Mouse (Mus musculus) kidney, embryonic 16.5 days (tissue): ENCODE results near the gene Tmem163. TPM values are rescaled to one million over a fixed set of nuclear protein-coding genes. Genes with fewer than 3 reads are reported as not detected.

Experiments used
- ATAC-seq: fragments of 200-750 bp; cut with Nextera tagmentation; 2 replicates; pipeline ENCODE4 v1.8.0; 2017; ENCODE audit warnings: moderate TSS enrichment; ENCODE audit not compliant: low FRiP score, low TSS enrichment
- H3K27ac ChIP-seq: fragments of 300-500 bp; sonication (generic); 2 replicates; pipeline ENCODE4 v1.5.1; 2014; ENCODE audit warnings: low read length
- H3K27me3 ChIP-seq: fragments of 300-500 bp; sonication (generic); 2 replicates; pipeline ENCODE4 v1.6.1; 2014; ENCODE audit warnings: low read length, control low read depth, mixed read lengths; ENCODE audit not compliant: insufficient read depth
- H3K36me3 ChIP-seq: fragments of 300-500 bp; sonication (generic); 2 replicates; pipeline ENCODE4 v1.6.1; 2014; ENCODE audit warnings: low read length, control low read depth, mixed read lengths; ENCODE audit not compliant: insufficient read depth
- H3K4me1 ChIP-seq: fragments of 300-500 bp; sonication (generic); 2 replicates; pipeline ENCODE4 v1.6.1; 2014; ENCODE audit warnings: low read length, control low read depth, mixed read lengths; ENCODE audit not compliant: insufficient read depth
- H3K4me2 ChIP-seq: fragments of 300-500 bp; sonication (generic); replicated peaks from 2 replicates; pipeline ENCODE4 v1.6.1; 2014; ENCODE audit warnings: low read depth, low read length
- H3K4me3 ChIP-seq: fragments of 300-500 bp; sonication (generic); 2 replicates; pipeline ENCODE4 v1.5.1; 2014; ENCODE audit warnings: mild to moderate bottlenecking, low read length
- H3K9ac ChIP-seq: fragments of 300-500 bp; sonication (generic); replicated peaks from 2 replicates; pipeline ENCODE4 v1.6.1; 2014; ENCODE audit warnings: low read length
- H3K9me3 ChIP-seq: fragments of 300-500 bp; sonication (generic); 2 replicates; pipeline ENCODE4 v1.6.1; 2016; ENCODE audit warnings: low read length, control low read depth
- WGBS: fragments of 180-500 bp; shearing (Covaris S2); extraction: QIAGEN DNeasy Blood & Tissue Kit; methylation state at CpG from one replicate; pipeline ENCODE4 v1.1.7; 2014; 5-methylcytosine and 5-hydroxymethylcytosine counted together
- polyA plus RNA-seq: library from polyadenylated mRNA; unstranded; fragments of >200 nt; fragmentation: Nextera tagmentation; extraction: Ambion mirVana; gene quantifications from 2 replicates; pipeline ENCODE4 v1.2.1, GENCODE M21; 2015

Tmem163 gene
- polyA plus RNA-seq, 1 experiment from 2014 or later, result 0.99 TPM

DNA sequence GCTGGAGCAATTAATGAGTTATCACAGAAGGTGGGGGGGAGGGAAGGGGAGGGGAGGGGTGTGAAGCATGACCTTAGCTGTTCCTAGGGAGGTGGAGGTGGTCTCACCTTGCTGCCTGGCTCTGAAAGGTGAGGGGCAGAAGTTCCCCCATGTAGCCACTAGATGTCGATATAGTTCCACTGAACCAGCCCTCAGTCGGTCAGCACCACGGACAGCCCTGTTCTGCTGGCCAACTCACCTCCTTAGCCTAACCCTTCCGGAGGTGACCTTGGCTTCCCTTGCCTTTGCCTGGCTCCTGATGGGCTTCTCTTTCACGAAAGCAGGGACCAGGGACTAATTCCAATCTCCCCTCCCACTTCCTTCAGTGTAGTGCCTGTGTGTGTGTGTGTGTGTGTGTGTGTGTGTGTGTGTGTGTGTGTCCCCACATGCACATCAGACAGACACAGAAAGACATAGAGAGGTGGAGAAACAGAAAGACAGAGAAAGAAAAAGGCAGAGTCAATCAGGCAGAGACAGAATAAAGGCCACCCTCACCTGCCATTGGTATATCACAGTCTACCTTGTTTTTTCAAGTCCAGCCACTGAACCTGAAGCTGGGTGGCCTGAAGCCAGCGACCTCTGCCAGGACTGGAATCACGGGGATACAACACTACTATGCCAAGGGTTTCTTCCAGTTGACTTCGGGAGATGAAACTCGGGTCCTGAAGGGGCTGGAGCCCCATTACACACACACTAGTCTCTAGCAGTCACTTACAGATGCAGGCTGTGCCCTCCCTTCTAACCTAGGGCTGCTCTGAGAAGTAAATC, 182.4 kb downstream of the Tmem163 start:
- H3K4me3 ChIP-seq, result no peak overlapping the region
- H3K27ac ChIP-seq, result no peak overlapping the region
- no peaks in the 10 kb centered on the region for H3K36me3 ChIP-seq
- H3K4me2 ChIP-seq, result no peak overlapping the region
- 35% methylated on average over 9 of the region's 9 CpGs for WGBS
- no peaks in the 10 kb centered on the region for H3K4me1 ChIP-seq
- no peaks in the 10 kb centered on the region for H3K9me3 ChIP-seq
- ATAC-seq, result peak; percentile 83
- H3K27me3 ChIP-seq, result no peaks in the 10 kb centered on the region; the same call in 1 of the 2 replicates
- H3K9ac ChIP-seq, result no peak overlapping the region

DNA sequence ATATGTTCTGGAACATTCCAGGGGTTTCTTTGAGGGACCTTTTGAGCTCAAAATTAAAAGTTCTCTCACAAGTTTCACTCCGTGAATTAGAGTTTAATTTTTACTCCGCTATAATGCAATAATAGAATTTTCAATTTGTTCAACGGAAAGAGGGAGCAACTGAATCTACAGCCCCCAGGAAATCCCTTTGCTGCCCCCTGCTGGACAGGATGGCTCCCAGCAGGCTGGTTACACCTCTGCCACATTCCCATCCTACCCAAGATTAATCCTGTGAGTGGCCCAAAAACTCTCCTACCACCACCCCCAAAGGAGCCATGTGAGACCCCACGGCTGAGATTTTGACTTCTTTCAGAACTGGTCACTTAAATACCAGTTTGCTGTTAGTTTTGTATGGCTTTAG, 192.2 kb downstream of the Tmem163 start:
- ATAC-seq, result no peak
- Histone ChIP-seq H3K4me3 (no peak overlapping the region), H3K9me3 (no peaks in the 10 kb centered on the region), H3K36me3 (0 out of 2 replicates have a peak, but pooled peaks cover 2% of the 10 kb centered on the region), H3K9ac (no peak overlapping the region), H3K27ac (no peak overlapping the region), H3K4me2 (no peak overlapping the region), H3K27me3 (no peaks in the 10 kb centered on the region), H3K4me1 (no peaks in the 10 kb centered on the region)
- 92% methylated on average over 4 of the region's 4 CpGs for WGBS

GRCm38 (mm10) chr1:127484826-127485225, 194.5 kb downstream of the Tmem163 start:
- 0 out of 2 replicates have a peak, but pooled peaks cover 2% of the 10 kb centered on the region for H3K36me3 ChIP-seq
- no peak overlapping the region for H3K9ac ChIP-seq
- H3K4me3 ChIP-seq, result no peak overlapping the region
- no peaks in the 10 kb centered on the region for H3K4me1 ChIP-seq
- H3K4me2 ChIP-seq, result no peak overlapping the region
- ATAC-seq, result no peak
- 48% methylated on average over 7 of the region's 7 CpGs for WGBS
- no peak overlapping the region for H3K27ac ChIP-seq
- H3K9me3 ChIP-seq, result no peaks in the 10 kb centered on the region
- no peaks in the 10 kb centered on the region for H3K27me3 ChIP-seq

- no peak for ATAC-seq
- H3K4me1 ChIP-seq, result no peaks in the 10 kb centered on the region
- no peak overlapping the region for H3K9ac ChIP-seq
- no peak overlapping the region for H3K27ac ChIP-seq
- no peaks in the 10 kb centered on the region for H3K27me3 ChIP-seq
- H3K9me3 ChIP-seq, result no peaks in the 10 kb centered on the region
- H3K4me2 ChIP-seq, result no peak overlapping the region
- no peak overlapping the region for H3K4me3 ChIP-seq
- 92% methylated on average over 8 of the region's 8 CpGs for WGBS
- 0 out of 2 replicates have a peak, but pooled peaks cover 4% of the 10 kb centered on the region for H3K36me3 ChIP-seq
Measured at GRCm38 (mm10) chr1:127484188-127484587, 195.2 kb downstream of the Tmem163 start.

DNA sequence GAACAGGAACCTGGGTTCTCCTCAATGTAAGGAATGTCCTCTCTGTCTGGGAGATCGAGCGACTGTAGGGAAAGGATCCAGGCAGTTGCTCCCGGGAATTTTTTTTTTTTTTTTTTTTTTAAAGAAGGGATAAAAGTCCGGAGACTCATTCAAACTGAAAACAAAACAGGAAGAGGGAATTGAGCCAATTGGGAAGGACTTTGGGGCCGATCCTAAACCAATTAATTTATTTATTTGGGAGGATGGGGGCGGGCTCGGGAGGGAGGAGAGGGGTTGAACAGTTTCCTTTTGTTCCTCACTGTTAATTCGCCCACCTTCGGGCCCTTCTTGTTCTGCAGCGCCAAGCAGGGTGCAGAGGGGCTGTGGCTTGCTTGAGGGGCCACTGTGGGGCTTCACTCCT, 196.4 kb downstream of the Tmem163 start:
- 63% methylated on average over 10 of the region's 10 CpGs for WGBS
- no peaks in the 10 kb centered on the region for H3K4me1 ChIP-seq
- H3K4me2 ChIP-seq, result peak overlapping the region; percentile 30
- ATAC-seq, result no peak
- H3K4me3 ChIP-seq, result no peak overlapping the region
- no peaks in the 10 kb centered on the region for H3K27me3 ChIP-seq
- H3K27ac ChIP-seq, result no peak overlapping the region
- 0 out of 2 replicates have a peak, but pooled peaks cover 4% of the 10 kb centered on the region for H3K36me3 ChIP-seq
- no peaks in the 10 kb centered on the region for H3K9me3 ChIP-seq
- no peak overlapping the region for H3K9ac ChIP-seq

DNA sequence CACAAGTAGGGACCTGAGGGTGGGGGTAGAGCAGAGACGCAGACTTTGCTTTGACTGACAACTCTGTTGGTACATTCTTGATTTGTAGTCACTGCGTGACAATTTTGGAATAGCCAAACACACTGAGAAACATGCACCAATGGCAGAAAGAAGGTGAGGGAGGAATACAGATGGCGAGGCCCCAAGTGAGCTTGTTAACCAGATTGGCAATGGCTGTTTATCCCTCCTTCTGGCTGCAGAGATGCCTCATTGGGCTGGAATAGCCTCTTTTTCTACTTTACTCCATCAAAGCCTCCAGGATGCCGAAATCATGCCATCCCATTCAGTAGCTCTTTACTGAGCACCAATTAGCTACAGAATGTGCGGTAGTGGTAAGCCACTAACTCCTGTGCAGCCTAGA, 203.6 kb downstream of the Tmem163 start:
- Histone ChIP-seq H3K4me2 (no peak overlapping the region), H3K36me3 (peaks cover 7% of the 10 kb centered on the region; the same call in 1 of the 2 replicates), H3K9me3 (no peaks in the 10 kb centered on the region), H3K27me3 (no peaks in the 10 kb centered on the region), H3K4me3 (no peak overlapping the region), H3K27ac (no peak overlapping the region), H3K4me1 (no peaks in the 10 kb centered on the region), H3K9ac (no peak overlapping the region)
- WGBS, result 93% methylated on average over 5 of the region's 5 CpGs
- no peak for ATAC-seq

- H3K9ac ChIP-seq, result no peak overlapping the region
- WGBS, result 69% methylated on average over 4 of the region's 4 CpGs
- ATAC-seq, result no peak
Measured at GRCm38 (mm10) chr1:127470175-127470574, 209.2 kb downstream of the Tmem163 start.

DNA sequence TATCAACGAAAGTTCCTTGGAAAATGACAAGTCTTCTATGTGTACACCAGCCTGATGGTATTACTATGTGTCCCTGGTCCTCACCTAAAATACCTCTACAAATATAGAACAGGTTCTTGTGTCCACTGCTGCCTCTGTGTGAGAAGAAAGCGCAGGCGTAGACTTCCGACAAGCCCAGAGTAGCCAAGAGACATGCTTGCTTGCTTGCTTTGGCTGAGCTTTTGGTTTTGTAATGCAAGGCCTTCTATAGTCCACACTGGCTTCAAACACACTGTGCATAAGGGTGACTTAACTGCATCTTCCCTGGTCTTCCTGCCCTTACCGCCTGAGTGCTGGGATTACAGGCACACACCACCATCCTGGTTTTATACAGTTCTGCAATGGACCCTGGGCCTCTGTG, 212.1 kb downstream of the Tmem163 start:
- no peak for ATAC-seq
- Histone ChIP-seq H3K36me3 (peaks cover 4% of the 10 kb centered on the region; the same call in 1 of the 2 replicates), H3K4me1 (peaks cover 9% of the 10 kb centered on the region), H3K9me3 (no peaks in the 10 kb centered on the region), H3K27ac (no peak overlapping the region), H3K27me3 (no peaks in the 10 kb centered on the region), H3K4me3 (no peak overlapping the region), H3K4me2 (no peak overlapping the region), H3K9ac (no peak overlapping the region)
- 94% methylated on average over 5 of the region's 5 CpGs for WGBS

More at GRCm38 (mm10) chr1:127470175-127470574, 209.2 kb downstream of the Tmem163 start:
- H3K27ac ChIP-seq, result no peak overlapping the region
- no peak overlapping the region for H3K4me3 ChIP-seq
- 0 out of 2 replicates have a peak, but pooled peaks cover 4% of the 10 kb centered on the region for H3K4me1 ChIP-seq
- peaks cover 4% of the 10 kb centered on the region; the same call in 1 of the 2 replicates for H3K36me3 ChIP-seq
- H3K9me3 ChIP-seq, result no peaks in the 10 kb centered on the region
- H3K27me3 ChIP-seq, result no peaks in the 10 kb centered on the region
- H3K4me2 ChIP-seq, result no peak overlapping the region

DNA sequence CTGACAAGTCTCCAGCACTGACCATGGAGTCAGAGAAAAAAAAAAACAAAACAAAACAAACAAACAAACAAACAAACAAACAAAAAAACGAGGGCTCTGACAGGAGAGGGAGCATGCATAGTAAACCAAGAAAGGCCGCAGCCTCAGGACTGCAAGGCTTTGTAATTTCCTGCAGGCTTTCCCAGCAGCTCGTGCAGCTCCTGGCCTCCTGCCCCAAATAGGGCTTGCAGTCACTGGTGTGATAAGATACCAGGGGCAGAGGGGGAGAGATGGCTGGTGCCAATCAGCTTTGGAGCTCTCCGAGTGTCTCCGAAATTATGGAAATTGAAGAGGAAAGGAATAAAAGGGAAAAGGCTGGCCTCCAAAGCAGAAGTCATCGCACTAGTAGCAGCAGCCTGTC, 214.1 kb downstream of the Tmem163 start:
- 54% methylated on average over 6 of the region's 6 CpGs for WGBS
- H3K36me3 ChIP-seq, result 0 out of 2 replicates have a peak, but pooled peaks cover 6% of the 10 kb centered on the region
- no peak overlapping the region for H3K9ac ChIP-seq
- H3K27ac ChIP-seq, result no peak overlapping the region
- ATAC-seq, result no peak
- H3K27me3 ChIP-seq, result no peaks in the 10 kb centered on the region
- no peak overlapping the region for H3K4me3 ChIP-seq
- H3K9me3 ChIP-seq, result no peaks in the 10 kb centered on the region
- H3K4me1 ChIP-seq, result peaks cover 9% of the 10 kb centered on the region
- H3K4me2 ChIP-seq, result no peak overlapping the region

- Histone ChIP-seq H3K9me3 (no peaks in the 10 kb centered on the region), H3K27me3 (no peaks in the 10 kb centered on the region), H3K4me3 (no peak overlapping the region), H3K27ac (no peak overlapping the region), H3K36me3 (0 out of 2 replicates have a peak, but pooled peaks cover 4% of the 10 kb centered on the region), H3K4me1 (peaks cover 9% of the 10 kb centered on the region), H3K9ac (no peak overlapping the region), H3K4me2 (no peak overlapping the region)
- WGBS, result 25% methylated on average over 6 of the region's 6 CpGs
- ATAC-seq, result peak; percentile 40; the same call in 1 of the 2 replicates
Measured at GRCm38 (mm10) chr1:127464041-127464440, 215.3 kb downstream of the Tmem163 start.
